Mouse (Mus musculus) megakaryocyte, adult 5-6 weeks (primary cell): Measurements from ENCODE around the gene AC170998.1. TPM values are rescaled to one million over a fixed set of nuclear protein-coding genes. Genes with fewer than 3 reads are reported as not detected.
A peak's percentile ranks its signal among the peaks of the same experiment; 100 is the strongest.
"Not testable (repeated sequence)": the region's sequence is repeated elsewhere in the genome, so short reads cannot be mapped to it uniquely, and the experiment has no call there.

Source experiments
- ATAC-seq: 2 replicates; pipeline ENCODE4 v1.8.0; 2016; ENCODE audit warnings: mild to moderate bottlenecking, inconsistent platforms; ENCODE audit not compliant: poor library complexity, severe bottlenecking
- total RNA-seq, 2 experiments: library from RNA; stranded (forward) in 1 of 2; stranded (reverse) in 1 of 2; fragments of 153-499, 151-499 nt in 1 of 2; fragments of 221-1000, 200-1000 nt in 1 of 2; gene quantifications; 2 replicates each; pipeline versions ENCODE4 v1.2.3 to v1.2.4; 2015 to 2017

AC170998.1 gene
- total RNA-seq, 2 experiments from 2014 or later: 3.7 to 8.8 TPM

DNA sequence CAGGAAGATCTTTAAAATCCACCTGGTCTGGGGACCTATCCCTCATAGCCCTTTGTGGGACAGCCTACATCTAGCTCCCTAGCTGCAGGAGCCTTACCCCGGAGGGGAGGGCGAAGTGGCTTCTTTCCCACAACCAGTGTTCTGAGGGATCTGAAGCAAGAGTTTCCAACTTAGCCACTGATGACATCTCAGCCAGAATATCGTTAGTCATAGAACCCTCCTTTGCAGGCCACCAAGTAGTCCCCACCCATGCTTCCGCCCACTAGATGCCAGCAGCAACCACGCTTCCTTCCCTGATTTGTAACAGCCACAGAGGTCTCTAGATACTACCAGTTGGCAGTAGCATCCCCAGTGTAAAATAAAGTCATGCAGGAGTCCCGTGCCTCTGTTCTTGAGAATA lies 24.7 kb downstream of the AC170998.1 start:
- peak; percentile 94 for ATAC-seq

DNA sequence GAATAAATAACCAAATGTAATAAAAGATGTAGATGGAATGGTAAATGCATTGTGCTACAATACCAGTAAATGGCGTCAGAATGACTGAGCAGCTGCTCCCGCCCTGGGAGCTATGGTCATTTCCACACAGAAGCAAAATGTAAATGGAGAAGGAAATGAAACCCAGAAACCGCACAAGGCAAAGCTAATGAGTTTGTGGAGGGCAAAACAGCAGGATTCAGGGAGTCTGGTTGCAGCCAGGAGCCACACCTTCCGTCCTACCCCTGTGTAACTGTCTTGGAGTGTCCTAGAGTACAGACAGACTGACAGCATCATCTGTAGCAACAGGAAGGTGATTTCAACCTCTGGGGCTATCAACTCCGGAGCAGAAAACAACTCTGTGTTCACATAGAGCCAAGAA lies 30.6 kb downstream of the AC170998.1 start:
- peak; percentile 92 for ATAC-seq

DNA sequence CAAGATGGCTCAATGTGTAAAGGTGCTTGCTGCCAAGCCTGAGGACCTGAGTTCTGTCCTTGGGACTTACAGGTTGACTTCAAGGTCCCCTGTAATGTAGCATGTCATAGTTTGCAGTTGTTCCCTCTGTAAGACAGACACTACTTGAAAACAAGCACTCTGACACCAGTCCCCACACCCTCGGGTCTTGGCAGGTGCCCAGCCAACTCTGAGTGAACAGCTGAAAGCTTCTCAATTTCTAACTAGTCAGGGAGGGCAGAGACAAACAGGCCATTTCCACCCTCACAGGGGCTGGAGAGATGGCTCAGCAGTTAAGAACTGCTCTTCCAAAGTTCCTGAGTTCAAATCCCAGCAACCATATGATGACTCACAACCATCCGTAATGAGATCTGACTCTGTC lies 31.6 kb downstream of the AC170998.1 start:
- no peak for ATAC-seq

DNA sequence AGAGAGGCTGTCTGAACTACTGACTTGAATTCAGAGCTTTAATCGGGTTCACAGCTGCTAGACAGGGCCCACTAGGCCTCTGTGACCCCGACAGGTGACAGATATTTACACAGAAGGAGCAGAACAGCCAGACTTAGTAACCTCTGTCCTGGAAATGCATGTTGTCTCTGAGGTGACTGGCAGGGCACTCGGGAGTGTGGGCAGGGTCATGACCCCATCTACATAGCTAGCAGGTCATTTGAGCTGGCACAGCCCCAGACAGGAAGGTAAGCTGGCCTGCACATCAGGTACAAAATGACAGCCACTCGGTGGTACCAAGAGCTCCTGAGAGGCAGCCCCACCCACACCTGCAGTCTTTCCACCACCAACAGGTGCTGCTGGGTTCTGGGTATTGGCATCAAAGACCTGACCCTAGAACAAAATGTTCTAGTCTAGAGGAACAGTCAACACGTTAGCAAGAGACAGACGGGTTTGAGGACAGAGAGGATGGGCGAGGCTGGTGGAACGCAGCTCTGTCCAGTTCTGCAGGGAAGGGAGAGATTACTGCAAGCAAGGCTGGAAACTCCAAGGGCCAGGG lies 34.9 kb downstream of the AC170998.1 start:
- ATAC-seq: no peak

DNA sequence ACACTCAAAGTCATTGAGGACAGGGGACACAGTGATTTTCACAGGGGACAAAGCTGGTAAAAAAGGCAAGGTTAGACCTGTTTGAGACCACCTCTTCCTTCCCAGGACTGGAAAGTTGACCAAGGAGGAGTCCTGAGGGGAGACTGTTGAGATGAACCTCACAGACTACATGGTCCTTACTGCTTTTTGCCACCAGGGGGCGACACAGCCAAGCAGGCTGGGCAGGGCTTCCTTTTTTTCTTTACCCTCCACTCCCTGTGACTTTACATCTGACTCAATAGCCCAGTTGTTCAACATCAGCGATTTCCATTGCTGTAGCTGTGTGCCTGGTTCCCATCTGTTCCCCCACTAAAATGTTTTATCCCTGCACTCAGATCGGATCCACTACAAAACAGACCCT lies 36.0 kb downstream of the AC170998.1 start:
- peak; percentile 98 for ATAC-seq

DNA sequence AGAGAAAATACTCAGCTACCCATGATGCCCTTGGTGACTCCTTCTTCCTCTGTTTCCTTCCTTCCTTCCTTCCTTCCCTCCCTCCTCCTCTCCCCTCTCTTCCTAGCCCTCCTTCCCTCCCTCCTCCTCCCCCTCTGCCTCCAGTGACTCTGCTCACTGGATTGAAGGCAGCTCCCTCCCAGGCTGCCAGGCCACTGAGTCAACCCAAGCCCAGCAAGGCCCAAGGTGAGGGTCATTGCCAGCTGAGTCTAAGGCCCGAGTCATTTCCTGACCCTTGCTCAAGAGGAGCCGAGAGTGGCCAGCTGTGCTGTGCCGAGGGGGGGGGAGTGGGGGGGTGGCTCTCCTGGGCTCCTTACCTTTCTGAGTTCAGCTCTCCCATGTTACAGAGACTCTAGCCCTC lies 40.3 kb downstream of the AC170998.1 start:
- ATAC-seq: no peak

DNA sequence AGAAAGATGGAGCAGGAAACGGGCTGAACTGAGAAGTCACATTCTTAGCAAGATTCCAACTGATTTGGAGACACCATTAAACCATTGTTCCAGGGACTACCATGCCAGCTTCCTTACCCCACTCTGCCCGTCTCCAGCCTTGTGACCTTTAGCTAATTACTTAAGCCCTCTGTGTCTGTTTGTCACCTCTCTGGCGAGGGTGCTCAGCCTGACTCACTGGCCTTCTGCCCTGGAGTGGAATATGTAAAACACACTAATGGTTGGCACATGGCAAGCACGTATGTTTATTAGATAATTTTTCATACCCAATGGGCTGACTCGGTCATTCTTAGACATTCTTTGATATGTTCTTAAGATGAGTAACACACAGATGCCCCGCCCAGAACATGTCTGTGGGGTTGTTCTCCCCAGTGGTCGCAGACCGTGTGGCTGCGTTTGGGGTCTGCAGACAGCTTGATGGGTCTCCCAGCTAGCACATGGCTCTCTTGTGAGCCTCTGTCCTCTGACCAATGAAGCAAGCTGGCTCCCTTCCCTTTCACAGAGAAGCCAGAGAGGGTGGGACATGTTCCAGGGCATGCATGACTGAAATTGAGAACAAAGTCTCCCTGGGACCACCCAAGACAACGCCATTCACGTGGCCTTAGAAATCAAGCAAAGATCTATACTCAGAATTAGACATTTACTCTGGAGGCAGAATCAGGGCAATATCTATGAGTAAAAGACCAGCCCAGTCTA lies 41.1 kb downstream of the AC170998.1 start:
- no peak for ATAC-seq

DNA sequence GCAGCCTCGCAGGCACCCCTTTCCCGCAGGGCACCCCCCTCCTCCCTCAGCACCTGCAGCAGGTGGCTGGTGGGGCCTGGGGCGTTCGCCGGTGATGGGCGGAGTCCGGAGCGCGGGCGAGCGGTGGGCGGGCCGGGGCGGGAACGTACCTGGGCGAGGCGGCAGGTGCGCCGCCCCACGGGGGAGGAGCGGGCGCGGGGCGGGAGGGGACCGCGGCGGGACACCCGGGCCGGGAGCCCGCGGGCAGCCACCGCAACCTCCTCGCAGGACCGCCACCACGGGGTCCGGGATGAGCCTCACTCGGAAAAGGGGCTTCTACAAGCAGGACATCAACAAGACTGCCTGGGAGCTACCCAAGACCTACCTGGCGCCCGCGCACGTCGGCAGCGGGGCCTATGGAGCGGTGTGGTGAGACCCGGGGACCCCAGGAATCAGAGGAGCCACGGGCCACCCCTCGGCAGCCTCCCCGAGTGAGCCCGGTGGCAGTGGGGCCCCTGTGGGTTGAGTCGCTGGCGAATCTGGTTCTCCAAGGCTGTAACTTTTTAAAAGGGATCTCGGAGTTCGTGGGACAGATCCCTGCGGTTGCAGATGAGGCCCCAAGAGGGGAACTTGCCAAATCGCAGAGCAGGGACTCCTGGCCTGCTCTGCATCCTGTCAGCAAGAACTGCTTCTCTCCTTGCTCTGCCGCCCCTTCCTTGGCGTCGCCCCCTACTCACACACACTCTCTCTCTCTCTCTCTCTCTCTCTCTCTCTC lies 43.4 kb downstream of the AC170998.1 start, which contains the start of gene Mapk13:
Mapk13 (plus strand) TSS at position 177 of the 754 bp plus-strand sequence.
- peak; percentile 75 for ATAC-seq

DNA sequence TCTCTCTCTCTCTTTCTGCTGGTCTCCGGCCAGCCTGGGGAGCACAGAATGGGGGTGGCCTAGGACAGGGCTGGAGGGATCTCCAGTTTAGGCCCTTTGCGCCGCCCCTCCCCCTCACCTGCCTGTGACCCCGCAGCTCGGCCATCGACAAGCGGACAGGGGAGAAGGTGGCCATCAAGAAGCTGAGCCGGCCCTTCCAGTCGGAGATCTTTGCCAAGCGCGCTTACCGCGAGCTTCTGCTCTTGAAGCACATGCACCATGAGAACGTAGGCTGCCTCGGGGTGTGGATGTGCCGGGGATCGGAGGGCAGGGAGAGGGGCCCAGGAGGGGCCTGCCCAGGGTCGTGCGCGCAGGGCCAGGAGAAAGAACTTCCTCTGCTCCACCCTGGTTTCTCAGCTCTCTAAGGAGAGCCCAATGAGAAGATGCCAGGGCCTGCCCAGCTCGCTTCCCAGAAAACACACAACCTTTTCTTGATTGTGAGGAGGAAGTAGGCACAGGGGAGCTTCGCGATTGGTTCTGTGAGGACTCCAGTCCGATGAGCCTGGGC lies 44.1 kb downstream of the AC170998.1 start:
- ATAC-seq: peak; percentile 61

DNA sequence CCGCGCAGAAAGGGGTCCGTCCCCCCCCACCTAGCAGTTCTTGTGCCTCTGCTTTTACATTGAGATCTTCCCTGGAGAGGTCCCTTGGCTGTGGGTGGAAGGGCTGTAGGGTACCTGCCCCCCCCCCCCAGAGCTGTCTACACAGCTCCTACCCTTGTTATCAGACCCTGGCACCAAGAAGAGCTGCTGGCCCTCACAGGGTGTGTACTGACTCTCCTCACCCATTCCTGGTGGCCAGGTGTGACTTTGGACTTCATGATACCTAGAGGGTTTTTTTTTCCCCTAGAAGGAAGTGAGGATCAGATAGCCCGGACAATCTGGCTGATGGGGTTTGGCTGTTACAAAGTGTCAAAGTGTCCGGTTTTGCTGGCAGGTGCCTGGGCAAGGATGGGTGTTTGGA lies 45.4 kb downstream of the AC170998.1 start:
- ATAC-seq: no peak

DNA sequence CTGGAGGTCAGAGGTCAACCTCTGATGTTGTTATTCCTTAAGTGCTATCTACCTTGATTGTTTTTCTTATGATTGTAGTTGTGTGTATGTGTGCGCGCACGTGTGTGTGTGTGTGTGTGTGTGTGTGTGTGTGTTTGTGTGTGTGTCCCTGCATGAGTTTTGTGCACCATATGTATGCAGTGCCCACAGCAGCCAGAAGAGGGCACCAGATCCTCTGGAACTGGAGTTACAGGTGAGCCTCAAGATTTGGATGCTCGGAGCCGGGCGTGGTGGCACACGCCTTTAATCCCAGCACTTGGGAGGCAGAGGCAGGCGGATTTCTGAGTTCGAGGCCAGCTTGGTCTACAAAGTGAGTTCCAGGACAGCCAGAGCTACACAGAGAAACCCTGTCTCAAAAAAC lies 48.4 kb downstream of the AC170998.1 start:
- ATAC-seq: not testable (repeated sequence)

DNA sequence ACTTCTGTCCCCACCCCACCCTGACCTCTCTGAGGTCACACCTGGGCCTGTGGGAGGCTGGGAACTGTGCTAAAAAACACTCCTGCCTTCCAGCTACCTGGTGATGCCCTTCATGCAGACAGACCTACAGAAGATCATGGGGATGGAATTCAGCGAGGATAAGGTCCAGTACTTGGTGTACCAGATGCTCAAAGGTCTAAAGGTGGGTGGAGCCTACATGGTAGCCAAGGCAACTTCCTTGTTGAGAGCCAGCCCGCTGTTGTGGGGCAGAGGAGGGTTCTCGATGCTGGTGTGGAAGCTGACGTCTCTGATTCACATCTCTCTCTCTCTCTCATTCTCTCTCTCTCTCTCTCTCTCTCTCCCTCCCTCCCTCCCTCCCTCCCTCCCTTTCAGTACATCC lies 49.3 kb downstream of the AC170998.1 start:
- no peak for ATAC-seq

Other genes starting within 250 kb of the AC170998.1 start
- gene Fkbp5, start 208.6 kb upstream of the AC170998.1 start, total RNA-seq (2015): 12.8 and 17.9 TPM in 2 replicates
- 25.9 and 26.8 TPM in 2 replicates for gene Fkbp5, start 208.6 kb upstream of the AC170998.1 start, total RNA-seq (2017)
- gene Armc12, start 195.3 kb upstream of the AC170998.1 start, total RNA-seq (2015): 0.16 TPM in 1 of 2 replicates, not detected in the other
- not detected in 2 replicates for gene Armc12, start 195.3 kb upstream of the AC170998.1 start, total RNA-seq (2017)
- gene Clpsl2, start 176.7 kb upstream of the AC170998.1 start, total RNA-seq (2015): not detected in 2 replicates
- gene Clpsl2, start 176.7 kb upstream of the AC170998.1 start, total RNA-seq (2017): not detected in 2 replicates
- not detected in 2 replicates for gene Clps, start 165.3 kb upstream of the AC170998.1 start, total RNA-seq (2015)
- gene Clps, start 165.3 kb upstream of the AC170998.1 start, total RNA-seq (2017): not detected in 2 replicates
- not detected in 2 replicates for gene Lhfpl5, start 150.4 kb upstream of the AC170998.1 start, total RNA-seq (2015)
- not detected in 2 replicates for gene Lhfpl5, start 150.4 kb upstream of the AC170998.1 start, total RNA-seq (2017)
- 53.0 and 66.9 TPM in 2 replicates for gene Srpk1, start 103.4 kb upstream of the AC170998.1 start, total RNA-seq (2015)
- 66.9 and 70.8 TPM in 2 replicates for gene Srpk1, start 103.4 kb upstream of the AC170998.1 start, total RNA-seq (2017)
- gene Slc26a8, start 35.9 kb upstream of the AC170998.1 start, total RNA-seq (2015): 0.52 and 0.58 TPM in 2 replicates
- gene Slc26a8, start 35.9 kb upstream of the AC170998.1 start, total RNA-seq (2017): 0.33 TPM in 1 of 2 replicates, not detected in the other
- 163 and 164 TPM in 2 replicates for gene Mapk14, start 34.8 kb upstream of the AC170998.1 start, total RNA-seq (2015)
- gene Mapk14, start 34.8 kb upstream of the AC170998.1 start, total RNA-seq (2017): 143 and 160 TPM in 2 replicates
- 12.2 and 17.0 TPM in 2 replicates for gene Mapk13, start 43.2 kb downstream of the AC170998.1 start, total RNA-seq (2015)
- 21.3 and 32.8 TPM in 2 replicates for gene Mapk13, start 43.2 kb downstream of the AC170998.1 start, total RNA-seq (2017)
- 22.5 and 22.6 TPM in 2 replicates for gene Brpf3, start 75.0 kb downstream of the AC170998.1 start, total RNA-seq (2015)
- 4.4 and 8.3 TPM in 2 replicates for gene Brpf3, start 75.0 kb downstream of the AC170998.1 start, total RNA-seq (2017)
- gene Pnpla1, start 132.3 kb downstream of the AC170998.1 start, total RNA-seq (2015): 0.11 and 0.58 TPM in 2 replicates
- 0.57 and 0.92 TPM in 2 replicates for gene Pnpla1, start 132.3 kb downstream of the AC170998.1 start, total RNA-seq (2017)
- 0.18 TPM in 1 of 2 replicates, not detected in the other for gene 4930539E08Rik, start 189.2 kb downstream of the AC170998.1 start, total RNA-seq (2015)
- 0.08 and 0.40 TPM in 2 replicates for gene 4930539E08Rik, start 189.2 kb downstream of the AC170998.1 start, total RNA-seq (2017)
- gene Pxt1, start 217.8 kb downstream of the AC170998.1 start, total RNA-seq (2015): 0.74 and 1.2 TPM in 2 replicates
- 0.44 and 0.49 TPM in 2 replicates for gene Pxt1, start 217.8 kb downstream of the AC170998.1 start, total RNA-seq (2017)
- gene Kctd20, start 225.9 kb downstream of the AC170998.1 start, total RNA-seq (2015): 130 and 131 TPM in 2 replicates
- gene Kctd20, start 225.9 kb downstream of the AC170998.1 start, total RNA-seq (2017): 203 and 222 TPM in 2 replicates